Mouse (Mus musculus) lung, adult 18-20 months (tissue): ENCODE data around the gene Gm20388.

ENCODE experiments used
- DNase-seq, 2 experiments: peaks; one replicate each; pipeline ENCODE4 v3.0.0; 2022; ENCODE audit warnings: mixed read lengths in 2 of 2

The Gm20388 gene

DNA sequence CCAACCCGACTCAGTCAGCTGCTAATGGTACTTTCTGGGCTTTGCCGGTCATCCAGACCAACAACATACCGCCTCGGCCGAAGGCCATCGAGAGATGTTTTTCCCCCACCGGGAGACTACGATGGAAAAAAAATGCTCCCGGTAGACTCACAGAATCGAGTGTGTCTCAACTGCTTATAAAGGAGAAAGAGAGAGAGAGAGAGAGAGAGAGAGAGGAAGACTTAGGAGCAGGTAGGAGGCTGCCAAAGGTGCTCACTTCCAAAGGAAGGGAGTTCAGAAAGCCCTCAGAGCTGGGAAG lies 1164.2 kb downstream of the Gm20388 start:
- no peak for DNase-seq

DNA sequence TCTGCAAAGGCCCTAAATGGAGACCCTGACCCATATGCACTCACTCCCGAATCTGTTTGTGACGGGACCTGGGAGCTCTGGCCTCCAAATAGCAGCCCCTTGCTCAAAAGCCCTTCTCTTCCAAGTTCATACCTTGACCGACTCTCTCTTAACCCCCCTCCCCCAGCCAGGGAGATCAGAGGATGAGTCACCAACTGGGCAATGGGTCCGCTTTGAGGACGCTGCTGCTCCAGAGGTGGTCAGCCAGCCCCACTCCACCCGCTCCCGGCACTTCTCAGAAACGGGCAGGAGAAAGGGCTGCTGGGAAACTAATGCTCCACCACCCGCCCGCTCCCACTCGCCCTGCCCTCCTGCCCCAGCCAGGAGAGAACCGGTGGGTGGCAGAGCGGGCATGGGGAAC lies 1165.3 kb downstream of the Gm20388 start:
- DNase-seq: peak in 1 of 2 experiments; percentile 50

DNA sequence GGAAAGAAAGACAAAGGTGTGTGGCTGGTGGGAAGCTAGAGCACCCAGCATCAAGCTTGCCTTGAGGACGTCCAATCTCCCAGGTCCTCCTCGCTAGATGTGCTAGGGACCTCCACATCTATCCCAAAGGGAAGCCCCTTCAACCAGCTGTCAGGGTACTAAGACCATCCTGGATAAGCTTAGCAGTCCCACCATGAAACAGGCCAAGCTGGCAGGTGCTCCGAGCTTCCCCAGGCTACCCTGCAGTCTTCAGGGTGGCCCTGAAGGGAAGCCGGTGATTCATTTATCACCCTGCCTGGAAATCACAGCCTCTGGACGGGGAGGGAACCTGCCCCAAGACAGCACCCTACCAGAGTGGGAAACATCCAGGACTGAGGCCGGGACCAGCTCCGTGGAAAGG lies 1165.9 kb downstream of the Gm20388 start:
- no peak for DNase-seq

DNA sequence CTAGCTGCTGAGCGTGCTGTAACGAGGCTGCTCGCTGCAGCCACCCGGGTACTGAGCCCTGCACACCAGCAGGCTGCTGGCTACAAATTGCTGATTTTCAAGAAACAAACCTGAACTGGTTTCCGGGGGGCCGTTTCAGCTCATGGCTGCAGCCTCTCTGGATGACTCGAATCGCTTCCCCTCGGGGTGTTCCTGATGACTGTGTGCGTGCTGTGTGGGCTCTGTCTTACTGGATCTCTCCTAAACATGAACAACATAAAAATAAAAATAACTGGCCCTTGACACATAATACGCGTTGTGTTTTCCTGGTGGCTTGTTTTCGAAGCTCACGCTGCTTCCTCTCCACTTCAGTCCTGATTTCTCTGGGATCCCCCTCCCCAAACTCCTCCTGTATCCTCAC lies 1168.1 kb downstream of the Gm20388 start:
- no peak for DNase-seq

DNA sequence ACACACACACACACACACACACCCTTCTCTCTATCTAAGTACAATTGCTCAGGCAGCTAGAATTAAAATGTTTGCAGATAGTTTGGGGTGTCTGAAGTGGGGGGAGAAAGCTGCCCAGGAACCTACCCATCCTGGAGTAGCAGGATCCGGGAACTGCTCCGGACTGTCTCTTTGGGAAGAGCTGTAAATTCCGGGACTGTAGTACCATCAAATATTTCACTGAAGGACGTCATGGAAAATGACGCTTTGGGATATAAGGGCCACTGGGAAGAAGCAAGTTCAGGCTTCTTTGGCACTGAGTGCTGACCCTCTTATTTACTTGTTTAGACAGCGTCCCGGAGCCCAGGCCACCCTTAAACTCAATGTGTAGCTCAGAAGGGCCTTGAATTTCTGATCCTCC lies 1168.6 kb downstream of the Gm20388 start:
- DNase-seq: no peak

DNA sequence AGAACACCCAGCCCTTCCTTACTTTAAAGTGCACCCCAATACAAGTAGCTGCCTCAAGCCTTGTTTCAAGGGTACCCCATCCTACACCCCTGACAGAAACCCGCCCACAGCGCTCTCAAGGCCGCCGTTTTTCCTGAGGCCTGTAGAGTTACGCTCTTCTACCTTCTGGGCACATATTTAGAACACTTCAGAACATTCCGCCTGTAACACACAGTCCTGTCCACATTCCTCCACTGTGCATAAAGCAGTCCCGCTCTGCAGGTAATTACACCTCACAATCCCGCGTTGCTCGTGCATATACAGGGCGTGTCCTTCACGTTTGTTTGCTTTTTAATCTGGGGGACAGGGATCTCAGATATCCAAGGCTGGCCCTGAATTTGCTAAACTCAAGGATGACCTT lies 1169.3 kb downstream of the Gm20388 start:
- no peak for DNase-seq

DNA sequence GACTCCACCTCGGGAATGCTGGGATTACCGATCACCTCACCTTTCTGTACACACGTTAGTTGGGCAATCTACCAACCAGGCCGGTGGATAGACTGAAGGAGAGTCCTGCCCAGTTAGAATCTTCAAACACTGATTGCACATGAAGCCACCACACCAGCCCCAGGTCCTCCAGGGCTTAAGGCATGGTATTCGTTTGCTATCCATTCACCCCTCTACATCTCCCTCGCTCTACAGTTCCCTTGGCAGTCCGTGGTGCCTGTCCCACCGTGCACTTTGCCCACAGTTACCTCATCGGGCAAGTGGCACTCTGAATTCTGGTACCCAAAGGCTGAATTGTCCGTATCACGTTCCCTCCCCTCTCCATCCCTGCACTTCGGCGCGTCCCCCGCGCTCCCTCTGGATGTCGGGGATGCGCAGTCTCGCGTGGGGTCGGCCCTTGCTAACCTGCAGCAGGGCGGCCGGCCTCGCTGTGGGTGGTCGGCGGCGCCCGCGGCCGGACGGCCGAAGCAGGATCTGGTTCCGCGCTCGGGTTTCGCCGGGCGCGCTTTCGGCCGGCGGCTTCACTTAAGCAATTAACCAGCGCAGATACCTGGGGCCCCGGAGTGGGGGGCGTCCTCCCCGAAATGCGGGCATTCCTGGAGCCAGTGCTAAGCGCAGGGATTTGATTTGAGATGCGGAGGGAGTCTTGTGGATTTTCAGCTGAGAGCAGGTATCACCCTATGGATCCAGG lies 1169.9 kb downstream of the Gm20388 start:
- no peak for DNase-seq

DNA sequence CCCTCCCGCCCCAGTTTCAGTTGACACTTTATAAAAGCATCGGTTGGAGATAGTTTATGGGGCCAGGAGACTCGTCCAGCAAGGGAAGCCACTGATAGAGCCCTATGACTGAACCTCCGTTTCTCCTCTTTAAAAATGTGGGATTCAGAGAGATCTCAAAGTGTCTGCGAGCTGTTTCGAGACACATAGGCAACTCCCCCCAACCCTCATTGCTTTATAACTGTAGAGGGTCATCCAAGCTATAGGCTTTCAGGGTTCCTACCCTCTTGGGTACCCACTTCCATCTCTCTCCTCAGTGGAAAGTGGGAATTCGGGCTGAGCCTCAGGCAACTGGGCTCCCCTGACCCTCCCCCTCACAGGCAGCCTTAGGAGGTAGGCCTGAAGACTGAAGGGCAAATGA lies 1170.8 kb downstream of the Gm20388 start:
- no peak for DNase-seq

DNA sequence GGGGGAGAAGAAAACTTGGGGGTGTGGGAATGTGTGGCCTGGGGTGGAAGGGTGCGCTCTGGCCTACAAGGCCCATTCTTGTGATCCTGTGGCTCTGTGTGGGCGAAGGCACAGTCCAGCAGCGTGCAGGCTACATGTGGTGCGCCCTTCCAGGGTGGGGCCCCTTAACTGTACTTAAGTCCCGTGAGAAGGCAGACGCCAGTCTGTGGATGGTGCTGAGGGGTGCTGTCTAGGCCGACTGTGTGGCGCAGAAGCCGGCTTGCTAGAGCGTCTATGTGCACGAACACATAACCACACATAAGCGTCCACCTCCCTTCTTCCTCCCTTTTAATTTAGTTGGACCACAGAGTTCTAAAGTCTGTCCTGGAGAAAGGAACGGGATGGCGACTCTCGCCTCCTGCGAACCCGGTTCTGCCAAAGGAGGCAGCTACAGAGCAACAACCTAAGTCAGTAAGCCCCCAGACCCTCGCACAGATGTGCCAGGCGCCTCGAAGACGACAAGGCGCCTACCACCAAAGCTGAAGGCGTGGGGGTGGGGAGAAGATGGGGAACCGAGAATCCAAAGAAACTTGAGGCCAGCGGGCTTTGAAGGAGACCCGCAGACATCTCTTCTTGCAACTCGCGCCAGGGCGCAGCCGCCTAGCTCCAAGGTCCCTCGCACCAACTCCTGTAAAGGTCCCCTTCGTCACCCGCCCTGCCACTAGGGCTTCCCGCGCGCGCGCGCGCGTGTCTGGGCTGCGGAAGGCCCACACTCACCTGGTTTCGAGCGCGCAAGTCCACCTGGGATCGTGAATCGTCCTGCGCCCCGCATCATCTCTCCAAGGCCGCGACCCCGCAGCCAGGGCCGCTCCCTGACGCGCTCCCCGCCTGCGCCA lies 1171.8 kb downstream of the Gm20388 start:
- DNase-seq: no peak

DNA sequence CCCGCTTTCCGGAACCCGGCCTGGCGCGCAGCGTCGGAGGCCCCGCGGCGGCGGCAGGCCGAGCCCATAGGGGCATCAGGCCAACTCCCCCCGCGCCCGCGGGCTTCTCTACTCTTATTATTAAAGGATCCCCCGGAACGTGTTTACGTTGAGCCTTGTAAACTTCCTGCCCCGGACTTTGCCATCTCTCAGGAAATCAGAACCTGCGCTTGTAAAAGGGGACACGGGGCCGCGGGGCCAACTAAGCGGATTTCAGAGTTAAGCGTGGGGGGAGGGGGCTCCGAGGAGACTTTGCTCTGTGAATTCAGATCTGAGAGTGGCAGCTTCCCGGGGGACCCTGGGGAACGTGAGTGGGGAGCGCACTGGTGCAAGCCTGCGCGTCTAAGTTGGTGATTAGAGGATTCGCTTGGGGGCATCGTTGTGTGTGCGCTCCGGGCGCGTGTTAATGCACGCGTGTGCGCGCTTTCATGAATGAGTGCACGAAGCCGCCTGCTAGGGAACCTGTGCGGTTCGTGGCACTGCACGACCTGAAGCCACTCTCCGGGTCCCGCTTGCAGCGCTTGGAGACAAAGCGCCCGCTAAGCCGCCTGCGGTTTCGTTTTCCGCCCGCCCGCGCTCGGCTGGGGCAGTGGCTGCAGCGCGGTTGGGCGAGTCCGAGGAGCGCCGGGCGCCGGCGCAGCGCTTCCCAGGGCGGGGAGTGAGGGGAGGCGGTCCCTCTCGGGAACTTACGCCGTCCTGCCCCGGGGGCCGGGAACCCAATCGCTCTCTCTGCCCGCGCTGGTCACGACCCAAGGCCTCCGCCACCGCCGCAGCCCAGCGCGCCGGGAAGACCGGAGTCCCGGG lies 1172.7 kb downstream of the Gm20388 start:
- peak; percentile 83 to 86 for DNase-seq

DNA sequence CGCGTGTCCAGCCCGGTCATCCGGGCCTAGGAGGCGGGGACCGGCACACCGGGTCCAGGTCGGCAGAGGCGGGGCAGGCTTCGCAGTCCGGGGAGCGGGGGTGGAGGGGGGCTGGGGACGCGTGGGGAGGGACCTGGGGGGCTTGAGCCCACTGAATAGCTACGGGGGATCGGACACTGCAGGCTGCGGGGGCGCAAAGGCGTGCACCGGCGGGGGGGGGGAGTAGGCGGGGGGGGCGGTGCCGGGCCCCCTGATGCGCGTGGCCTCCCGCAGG lies 1173.2 kb downstream of the Gm20388 start:
- DNase-seq: no peak

DNA sequence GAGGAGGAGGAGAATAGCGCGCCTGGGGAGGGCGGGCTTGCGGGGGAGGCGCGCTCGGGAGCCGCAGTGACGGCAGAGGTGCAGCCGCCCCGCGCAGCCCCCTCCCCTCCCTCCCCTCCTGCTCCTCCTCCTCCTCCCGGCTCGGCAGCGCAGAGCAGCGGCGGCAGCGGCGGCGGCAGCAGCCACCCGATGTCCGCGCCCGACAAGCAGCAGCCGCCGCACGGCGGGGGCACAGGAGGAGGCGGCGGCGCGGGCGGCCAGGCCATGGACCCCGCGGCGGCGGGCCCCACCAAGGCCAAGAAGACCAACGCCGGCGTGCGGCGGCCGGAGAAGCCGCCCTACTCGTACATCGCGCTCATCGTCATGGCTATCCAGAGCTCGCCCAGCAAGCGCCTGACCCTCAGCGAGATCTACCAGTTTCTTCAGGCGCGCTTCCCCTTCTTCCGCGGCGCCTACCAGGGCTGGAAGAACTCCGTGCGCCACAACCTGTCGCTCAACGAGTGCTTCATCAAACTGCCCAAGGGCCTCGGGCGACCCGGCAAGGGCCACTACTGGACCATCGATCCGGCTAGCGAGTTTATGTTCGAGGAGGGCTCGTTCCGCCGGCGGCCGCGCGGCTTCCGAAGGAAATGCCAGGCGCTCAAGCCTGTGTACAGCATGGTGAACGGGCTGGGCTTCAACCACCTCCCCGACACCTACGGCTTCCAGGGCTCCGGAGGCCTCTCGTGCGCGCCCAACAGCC lies 1173.7 kb downstream of the Gm20388 start, which contains the start of gene Foxf1:
Gene Foxf1, plus strand, starts transcription at position 177 of the 742 bp plus-strand sequence.
- DNase-seq: peak; percentile 67 to 77

DNA sequence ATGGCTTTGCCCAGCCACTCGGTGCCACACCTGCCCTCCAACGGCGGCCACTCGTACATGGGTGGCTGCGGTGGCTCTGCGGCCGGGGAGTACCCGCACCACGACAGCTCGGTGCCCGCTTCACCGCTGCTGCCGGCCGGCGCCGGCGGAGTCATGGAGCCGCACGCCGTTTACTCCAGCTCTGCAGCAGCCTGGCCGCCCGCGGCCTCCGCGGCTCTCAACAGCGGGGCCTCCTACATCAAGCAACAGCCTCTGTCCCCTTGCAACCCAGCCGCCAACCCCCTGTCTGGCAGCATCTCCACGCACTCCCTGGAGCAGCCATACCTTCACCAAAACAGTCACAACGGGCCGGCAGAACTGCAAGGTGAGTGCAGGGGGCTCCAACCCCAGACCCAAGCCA lies 1174.4 kb downstream of the Gm20388 start:
- DNase-seq: no peak

DNA sequence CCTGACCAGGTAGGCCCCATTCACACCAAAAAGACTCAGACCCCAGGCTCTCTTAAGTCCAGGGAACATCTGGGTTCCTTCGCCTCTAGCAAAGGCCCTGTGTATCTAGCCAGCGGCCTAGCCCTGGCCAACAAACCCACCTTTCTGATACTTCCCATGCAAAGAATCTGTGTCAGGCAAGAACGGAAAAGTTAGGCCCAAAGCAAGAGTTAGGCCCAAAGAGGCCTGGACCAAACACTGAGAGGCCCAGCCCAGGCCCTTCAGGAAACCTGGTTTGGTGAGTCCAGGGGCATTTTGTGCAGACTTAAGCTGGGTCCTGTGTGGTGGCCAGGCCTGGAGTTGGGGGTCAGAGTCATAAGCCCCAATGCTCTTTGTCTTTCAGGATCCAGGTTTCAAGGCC lies 1174.9 kb downstream of the Gm20388 start:
- DNase-seq: no peak

DNA sequence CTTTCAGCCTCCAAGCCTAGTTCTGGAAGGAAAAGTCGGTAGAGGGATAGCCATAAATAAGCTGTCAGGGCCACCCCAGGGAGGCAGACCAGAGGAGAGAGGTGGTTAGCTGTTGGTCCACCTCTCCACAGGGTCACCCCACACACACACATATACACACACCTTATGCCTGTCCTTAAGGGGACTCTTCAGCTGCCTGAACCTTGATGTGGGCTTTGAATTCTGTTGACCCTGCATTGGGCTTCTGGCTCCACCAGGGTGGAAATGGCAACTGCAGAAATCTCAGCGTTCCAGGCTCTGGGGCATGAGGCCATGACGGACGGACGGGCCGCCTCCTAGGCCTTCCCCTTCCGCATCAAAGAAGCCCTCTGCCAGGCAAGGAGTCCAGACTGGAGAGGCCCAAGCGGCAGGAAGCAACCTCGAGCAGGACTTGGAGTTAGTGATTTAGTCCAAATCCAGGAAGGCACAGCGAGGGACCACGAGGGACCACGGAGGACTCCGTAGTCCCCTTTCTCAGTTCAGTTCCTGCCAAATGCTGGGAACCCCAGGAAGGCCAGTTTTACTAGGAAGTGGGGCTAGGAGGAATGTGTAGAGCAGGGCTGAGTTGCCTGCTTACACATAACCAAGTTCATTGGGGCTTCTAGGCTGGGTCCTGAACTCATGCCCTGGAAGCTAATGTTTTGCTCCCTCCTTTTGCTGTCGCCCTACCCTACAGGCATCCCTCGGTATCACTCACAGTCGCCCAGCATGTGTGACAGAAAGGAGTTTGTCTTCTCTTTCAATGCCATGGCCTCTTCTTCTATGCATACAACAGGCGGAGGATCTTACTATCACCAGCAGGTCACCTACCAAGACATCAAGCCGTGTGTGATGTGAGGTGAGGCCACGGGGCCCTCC lies 1175.6 kb downstream of the Gm20388 start:
- DNase-seq: no peak

DNA sequence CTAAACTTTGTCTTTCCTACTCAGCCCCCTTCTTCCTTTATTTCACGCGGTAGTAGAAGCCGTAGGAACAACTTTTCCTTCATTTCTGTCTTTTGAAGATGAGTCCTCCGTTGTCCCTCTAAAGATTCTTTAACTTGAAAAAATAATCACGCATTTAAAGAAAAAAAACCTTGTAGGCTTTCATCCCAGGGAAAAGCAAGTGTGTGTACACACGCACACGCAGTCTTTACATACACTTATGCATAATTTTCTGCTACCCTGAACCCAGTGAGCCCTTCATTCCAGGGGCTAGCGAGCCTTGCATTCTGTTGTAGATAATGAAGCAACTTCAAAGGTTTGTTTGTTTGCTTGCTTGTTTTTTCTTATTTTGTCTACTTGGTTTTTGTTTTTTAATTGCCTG lies 1177.6 kb downstream of the Gm20388 start:
- no peak for DNase-seq

DNA sequence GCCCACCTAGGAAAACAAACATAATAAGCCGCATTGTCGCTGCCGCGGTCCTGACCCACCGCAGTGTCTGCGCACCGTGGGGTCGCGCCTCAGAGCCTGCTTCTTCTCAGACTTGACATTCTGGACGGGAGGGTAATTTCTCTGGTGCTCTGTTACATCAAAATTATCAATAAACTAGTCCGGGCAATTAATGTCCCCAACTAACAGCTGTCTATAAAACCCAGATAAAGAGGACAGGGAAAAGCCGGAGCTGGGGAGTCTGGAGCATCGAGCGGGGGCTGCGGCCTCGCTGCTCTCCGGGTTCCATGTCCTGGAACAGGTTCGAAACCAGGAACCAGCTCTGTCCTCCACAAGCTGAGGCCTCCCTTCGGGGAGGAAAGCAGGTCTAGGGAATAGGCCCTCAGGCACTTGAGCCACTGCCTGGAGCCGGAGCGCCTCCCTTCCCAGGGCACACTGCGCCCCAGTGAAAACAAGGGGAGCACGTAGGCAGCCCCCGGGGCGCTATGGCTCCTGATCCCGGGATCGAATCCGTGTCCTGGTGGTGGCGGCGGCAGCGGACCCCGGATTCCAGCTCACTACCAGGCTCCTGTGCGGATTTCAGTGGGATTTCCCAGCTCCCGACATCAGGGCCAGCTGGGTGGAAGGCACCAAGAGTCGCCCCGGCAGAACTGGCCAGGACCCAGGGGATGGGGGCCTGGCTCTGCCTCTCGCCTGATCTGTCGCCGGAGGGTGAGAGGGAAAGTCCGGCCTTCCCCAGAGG lies 1178.4 kb downstream of the Gm20388 start:
- DNase-seq: no peak

DNA sequence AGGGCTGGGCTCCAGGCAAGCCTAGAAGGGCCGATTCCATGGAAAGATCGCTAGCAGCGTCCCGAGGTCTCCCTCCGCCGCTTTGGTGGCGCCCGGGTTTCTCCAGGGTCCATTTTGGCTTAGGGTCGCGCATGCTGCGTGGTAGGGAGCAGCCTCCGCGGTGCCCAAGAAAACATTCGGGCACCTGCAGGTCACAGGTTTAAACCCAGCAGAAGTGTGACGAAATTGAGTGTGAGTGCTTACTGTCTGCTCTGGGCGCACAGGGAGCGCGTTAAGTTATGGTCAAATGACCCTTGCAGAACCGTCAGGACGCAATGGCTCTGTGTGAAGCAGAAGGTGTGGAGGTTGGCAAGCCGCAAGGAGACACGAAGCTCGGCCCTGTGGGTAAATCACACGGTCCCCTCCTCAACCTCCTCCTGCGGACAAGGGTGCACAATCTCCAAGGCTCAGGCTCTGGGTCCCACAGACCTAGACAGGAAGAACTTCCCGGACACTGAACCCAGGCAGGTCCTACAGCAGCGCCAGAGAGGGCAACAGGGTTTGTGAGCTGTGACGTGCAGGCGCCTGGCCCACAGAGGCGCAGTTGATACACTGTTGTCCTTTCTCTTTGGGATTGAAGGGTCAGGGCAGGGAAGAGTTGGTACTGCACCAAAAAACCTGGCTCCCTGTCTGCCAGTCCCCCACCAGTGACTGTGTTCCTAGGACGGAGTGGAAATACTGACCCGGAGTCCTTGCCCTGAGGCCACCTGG lies 1179.2 kb downstream of the Gm20388 start:
- DNase-seq: no peak

DNA sequence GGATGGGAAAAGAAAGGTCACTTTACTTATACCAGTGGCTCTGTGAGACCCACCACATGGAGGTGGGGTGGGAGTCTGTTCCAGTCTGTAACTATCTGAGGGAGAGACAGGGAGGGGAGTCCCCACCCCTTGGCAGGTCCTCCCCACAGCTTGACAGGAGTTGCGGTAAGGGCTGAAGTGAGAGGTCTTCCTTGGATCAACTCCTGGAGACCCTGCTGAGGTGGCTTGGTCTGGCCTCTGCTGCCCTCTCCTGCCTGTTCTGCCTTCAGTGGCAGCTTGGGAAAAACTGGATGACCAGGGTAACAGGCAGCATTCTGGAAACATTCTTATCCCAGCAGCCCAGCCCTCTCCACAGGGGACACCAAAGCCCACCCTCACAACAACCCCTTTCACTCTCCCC lies 1180.1 kb downstream of the Gm20388 start:
- DNase-seq: no peak

DNA sequence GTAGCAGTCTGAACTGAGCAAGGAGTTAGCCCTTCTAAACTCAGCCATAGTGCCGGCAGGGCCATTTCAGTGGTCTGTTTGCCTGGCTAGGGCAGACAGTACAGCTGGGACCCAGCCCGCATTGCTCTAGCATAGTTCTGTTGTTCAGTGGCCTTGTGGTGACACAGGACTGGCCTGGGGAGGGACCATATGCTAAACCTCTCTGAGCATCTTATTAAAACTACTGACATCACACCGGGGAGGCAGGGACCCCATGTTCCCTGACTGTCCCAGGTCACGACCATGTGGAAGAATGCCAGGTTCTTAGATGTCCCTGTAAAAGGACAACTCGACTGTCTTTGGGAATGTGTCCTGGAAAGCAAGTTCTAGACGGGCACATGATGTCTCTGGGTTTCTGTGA lies 1181.5 kb downstream of the Gm20388 start:
- DNase-seq: peak in 1 of 2 experiments; percentile 73
